Mouse (Mus musculus) NIH3T3 (cell line): Measurements from ENCODE around the gene Arhgap18.

ENCODE experiments used
- DNase-seq: peaks from one replicate; pipeline ENCODE4 v3.0.0-alpha.2; 2012; ENCODE audit warnings: low read depth

Gene Arhgap18

DNA sequence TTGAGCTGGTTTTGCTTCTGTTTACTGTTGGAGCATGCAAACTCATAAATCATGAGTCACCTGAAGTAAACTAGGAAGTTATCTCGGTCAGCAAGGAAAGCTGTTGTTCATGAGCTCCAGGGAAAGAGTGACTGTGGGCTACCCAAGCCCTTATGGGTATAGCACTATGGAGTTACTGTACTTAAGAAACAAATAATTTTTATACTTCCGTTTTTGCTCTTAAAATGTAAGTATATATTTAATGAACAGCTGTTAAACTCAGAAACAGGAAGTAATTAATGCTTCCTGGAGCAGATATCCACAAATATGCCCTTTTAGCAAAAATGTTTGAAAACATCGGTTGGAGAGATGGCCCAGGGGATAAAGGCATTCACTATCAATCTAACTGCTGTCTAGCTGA, 27.4 kb downstream of the Arhgap18 start:
- no peak for DNase-seq

DNA sequence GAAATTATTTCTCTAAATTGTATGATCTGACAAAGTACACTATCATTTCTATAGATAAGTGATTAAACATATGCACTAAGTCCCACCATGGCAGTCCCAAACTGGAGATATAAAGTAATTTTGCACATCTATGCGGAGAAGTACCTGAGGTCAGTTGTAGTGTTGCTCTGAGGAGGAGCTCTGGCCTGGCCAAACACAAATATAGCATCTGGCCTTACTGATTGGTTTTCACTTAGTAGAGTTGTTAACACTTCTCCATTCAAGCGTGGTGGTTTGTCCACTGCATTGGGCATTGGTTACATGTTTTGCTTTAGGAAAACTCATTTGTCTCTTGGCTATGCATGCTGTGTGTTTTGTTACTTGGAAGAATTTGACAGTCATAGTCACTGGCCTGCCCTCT, 36.5 kb downstream of the Arhgap18 start:
- DNase-seq: no peak

DNA sequence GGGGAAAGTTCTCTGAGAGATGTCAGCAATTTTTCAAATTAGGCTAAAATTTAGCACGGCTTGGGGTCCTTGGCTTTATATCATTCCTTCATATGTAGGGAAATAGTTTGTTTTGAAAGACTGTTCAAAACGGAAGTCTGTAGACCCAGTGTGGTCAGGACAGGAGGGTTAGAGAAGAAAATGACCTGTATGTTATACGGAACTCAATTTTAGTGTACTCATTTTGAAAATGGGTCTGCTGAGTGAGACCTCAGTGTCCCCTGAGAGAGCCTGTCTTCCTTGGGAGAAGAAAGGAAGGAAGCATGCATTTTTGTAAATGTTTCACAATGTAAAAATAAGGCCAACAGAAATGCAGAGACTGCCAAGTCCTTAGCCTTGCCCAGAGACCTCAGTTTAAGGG, 38.6 kb downstream of the Arhgap18 start:
- peak; percentile 37 for DNase-seq

DNA sequence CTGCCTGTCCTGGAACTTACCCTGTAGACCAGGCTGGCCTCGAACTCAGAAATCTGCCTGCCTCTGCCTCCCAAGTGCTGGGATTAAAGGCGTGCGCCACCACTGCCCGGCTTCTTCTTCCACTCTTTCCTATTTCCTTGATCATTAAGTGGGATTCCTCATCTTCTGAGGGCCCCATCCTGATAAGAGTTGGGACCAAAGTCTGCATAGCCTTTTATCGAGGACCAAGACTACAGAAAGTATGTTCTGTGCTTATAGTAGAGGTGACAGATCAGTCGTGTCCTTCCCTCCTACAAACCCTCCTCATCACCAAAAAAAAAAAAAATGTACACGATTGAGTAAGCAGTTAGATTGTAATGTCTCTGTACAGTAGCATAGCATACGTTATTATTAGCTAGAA, 39.8 kb downstream of the Arhgap18 start:
- no peak for DNase-seq

DNA sequence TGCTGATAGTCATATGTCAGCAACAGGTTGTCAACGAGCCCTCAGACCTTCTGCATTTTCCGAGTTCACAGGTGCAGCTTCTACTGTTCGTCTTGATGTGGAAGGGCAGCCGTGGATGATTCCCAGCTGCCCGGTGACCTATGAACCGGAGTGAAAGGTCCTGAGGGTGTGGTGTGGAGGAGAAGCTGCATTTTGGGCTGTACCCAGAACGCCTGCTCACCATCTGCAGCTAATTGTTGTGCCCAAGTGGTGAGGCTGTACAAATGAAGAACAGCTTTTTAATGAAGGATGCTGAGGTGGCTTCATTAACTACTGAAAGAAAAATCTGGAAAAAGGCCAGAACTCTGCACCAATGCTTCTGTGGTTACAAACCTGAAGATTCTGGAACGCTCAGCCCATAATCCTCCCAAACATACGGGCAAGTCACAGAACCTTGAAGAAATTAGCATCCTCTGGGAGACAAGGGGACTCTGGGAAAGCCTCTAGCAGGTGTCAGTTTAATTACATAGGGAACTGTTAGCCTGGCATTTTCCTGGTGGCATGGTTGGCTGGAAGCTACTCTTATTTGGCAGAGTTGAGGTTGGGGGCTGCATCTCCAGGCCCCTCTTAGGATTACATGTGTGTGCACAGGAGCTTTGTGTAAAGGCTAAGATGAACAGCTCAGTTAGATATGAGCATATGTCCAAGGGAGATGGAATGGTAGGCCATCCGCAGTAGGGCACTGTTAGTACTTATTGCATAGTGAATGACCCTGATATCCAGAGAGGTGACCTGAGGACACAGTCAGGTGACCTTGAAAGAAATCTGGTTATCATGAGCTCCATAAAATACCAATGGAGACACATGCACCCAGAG, 43.4 kb downstream of the Arhgap18 start:
- DNase-seq: no peak

DNA sequence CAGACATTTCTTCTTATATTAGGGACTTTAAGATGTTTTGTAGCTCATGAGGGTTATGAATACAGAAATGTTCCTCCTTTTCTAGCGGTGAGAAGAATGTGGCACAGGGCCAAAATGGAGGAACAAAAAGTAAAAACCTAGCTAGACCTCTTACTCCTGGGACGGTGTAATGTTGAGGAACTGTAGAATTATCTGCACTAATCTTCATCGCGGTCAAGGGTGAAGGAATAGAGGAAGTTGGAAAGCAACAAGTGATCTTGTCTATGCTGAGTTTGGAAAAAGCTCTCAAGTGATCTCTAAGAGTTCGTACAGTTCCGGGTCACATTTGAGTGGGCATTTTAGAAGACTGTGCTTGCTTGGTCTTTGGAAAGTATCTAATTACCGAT, 44.1 kb downstream of the Arhgap18 start:
- no peak for DNase-seq

DNA sequence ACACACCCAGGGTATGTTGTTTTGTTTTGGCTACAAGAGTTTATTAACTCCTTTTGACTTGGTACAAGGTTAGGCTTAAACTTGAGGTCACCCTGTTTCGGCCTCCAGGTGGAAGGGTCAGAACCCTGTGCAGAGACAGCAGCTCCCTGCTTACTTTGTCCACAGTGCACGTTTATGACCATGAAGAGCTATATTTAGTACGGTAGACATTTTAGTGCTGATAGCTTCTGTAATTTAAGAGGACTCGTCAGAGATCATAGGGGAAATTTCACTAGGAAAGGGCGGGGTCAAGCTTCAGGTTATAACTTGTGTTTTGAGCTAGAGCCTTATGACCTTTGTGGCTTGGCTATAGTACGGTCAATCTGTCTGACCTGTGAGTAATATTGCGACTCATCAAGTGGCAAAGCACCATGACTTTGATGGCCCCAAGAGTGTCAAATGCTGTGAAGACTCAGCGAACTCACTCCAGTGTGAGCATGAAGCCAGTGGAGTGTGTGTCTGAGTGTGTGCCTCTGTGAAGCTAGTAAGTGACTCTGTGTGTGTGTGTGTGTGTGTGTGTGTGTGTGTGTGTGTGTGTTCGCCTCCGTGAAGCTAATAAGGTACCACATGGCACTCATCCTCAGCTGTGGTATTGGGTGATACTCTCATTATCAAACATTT, 45.7 kb downstream of the Arhgap18 start:
- DNase-seq: peak; percentile 45

DNA sequence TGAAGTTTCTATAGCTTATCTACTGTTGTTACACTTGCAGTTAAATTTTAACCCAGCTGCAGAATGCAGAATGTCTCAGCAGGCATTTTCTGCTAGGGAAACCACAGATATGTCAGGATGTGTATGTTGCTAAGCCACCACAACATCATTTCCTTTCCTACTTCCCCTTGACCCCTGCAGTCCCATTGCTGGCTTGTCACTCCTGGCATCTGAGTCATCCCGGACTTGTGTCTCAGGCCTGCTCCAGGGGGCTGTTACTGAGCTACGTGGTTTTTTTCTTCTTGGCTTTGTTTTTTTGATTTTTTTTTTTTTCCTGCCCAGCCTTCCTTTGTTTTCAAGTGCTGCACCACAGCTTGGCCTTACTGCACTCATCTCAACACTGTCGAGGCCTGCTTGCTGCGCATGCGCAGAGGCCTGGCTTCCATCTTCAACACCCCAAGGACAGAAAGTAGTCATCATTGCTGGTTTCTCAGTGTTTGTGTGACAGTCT, 46.4 kb downstream of the Arhgap18 start:
- DNase-seq: peak; percentile 68

DNA sequence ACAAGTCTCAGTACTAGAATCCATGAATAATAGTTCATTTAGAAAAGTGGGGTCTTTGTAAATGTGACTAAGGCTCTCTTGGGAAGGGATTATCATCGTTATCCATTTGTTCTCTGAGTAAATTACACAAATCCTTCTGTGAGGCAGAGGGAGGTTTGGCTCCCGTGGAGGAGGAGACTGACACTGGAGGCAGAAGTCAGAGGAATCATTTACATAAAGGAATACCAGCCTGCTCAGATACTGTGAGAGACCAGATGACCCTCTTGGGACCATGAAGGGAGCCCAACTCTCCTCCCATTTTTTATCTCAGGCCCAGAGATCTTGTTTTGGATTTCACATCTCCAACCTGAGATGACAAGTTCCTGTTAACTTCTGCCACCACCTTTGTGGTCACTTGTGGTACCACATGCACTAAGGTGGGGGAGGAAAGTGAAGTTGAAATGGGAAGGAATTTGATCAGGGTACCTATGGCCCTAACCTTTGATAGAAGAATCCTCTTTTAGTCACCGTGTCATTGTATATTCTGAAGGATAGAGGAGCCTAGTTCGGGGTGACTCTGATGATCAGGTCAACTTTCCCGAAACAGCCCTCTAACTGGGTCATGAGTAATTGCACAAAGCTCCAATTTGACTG, 51.2 kb downstream of the Arhgap18 start:
- DNase-seq: no peak

DNA sequence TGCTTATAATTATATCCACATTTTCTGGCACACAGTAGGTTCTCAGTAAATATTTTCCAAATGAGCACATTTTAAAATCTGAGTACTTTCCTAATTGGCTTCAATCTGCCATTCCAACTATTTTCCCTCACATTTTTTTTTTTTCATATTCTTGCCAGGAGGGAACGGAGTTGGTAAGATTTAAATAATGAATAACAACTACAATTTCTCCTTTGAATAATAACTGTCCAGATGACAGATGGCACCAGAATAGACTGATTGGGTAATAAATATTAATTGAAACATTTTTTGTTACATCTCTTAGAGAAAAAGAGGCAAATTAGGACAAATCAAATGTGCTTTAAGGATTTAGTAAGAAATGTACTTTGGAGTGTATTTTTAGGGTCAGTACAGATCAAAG, 51.8 kb downstream of the Arhgap18 start:
- peak; percentile 25 for DNase-seq

DNA sequence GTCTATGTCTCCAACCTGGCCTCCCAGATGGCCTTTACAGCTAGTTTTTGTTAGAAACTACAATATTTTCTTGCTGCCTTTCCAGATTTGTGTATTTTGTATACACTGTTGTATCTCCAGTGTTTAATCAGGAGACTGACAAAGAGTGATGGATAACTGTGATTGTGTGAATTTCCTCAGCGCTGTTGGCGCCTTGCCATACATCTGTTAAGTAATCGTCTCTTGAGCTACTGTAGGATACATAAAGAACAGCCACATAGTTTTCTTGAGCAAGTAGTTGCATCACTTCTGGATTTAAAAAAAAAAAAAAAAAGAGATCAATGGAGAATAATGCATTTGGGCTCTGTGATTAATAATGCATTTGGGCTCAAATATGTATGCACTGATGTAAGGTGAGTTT, 52.9 kb downstream of the Arhgap18 start:
- DNase-seq: peak; percentile 70

DNA sequence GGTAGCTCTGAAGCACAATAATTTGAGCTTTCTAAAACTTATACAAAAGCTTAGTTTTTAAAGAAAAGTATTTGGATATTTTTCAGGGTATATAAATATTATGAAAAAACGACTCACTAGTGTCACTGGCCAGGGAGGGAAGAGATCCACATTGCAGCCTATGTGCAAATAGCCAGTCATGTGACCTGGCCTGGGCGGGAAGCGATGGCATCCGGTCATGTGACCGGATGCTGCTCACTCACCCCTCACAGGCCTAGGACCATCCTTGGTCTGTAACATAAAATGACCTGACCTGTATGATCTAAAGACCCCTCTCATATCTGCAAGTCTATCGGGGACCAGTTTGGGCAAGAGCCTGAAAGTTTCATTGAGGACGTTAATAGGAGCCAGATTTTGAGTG, 56.8 kb downstream of the Arhgap18 start:
- DNase-seq: no peak

DNA sequence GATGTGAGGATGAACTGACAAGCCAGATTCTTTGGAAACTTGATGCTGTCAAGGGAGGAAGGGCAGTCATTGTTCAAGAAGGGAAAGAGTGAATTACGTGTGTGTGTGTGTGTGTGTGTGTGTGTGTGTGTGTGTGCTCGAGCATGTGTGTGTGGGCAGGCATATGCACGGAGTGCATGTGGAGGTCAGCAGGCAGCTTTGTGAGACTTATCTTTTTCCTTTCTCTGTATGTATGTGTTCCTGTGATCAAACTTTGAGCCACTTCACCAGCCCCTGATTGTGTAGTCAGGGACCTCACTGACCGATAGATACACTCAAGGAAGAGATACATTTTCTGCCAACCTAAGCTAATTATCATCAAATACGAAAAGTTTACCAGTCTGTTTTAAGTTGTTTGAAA, 57.6 kb downstream of the Arhgap18 start:
- no peak for DNase-seq

DNA sequence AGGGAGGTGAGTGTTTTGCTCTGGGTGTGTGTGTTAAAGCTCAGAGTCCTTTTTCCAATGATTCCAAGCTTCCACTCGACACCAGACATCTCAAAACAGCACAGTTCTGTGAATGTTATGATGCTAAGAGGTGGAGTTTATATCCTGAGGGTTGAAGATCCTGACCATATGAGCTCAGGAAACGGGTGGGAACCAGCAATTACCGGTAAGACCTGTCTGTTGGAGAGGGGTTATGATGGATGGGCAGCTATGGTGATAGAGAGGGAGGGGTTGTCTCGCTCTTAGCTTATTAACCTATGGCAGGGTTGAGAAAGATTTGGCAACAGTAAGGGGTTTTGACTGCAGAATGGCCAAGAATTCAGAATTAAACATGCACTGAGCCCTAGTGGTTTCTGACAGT, 58.1 kb downstream of the Arhgap18 start:
- no peak for DNase-seq

DNA sequence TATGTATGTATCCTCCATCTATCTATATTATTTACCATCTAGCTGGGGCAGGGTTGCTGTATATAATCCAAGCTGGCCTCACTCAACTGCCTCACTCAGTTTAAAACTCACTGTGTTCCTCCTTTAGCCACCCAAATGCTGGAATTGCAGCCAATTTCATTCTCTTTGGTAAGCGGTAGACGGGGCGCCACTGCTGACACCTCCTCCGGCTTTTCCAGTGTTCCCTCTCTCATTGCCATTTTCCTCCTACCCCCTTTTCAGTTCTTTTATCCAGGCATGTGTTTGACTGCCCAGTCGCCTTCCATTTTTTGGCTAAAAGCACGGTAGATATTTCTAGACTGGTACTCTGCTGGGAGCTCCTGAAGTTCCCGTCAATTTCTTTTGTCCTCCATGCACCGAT, 62.4 kb downstream of the Arhgap18 start:
- DNase-seq: no peak

DNA sequence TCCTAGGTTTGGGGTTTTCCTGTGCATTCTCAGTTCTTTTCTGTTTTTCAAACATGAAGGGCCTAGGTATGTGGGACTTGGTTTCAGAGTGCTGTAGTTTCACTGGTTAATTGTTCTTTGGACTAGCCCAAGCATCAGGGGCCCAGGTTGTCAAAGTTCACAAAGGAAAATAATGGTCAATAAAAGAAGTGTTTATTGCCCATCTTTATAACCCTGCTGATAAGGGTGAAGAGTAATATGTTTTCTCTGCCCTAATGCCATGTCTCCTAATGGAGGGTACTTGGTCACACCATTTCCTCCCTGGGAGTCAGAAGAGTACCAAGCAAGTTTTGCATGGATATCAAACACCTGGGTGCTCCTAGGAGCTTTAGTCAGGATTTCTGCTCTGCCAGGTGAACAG, 67.1 kb downstream of the Arhgap18 start:
- no peak for DNase-seq

DNA sequence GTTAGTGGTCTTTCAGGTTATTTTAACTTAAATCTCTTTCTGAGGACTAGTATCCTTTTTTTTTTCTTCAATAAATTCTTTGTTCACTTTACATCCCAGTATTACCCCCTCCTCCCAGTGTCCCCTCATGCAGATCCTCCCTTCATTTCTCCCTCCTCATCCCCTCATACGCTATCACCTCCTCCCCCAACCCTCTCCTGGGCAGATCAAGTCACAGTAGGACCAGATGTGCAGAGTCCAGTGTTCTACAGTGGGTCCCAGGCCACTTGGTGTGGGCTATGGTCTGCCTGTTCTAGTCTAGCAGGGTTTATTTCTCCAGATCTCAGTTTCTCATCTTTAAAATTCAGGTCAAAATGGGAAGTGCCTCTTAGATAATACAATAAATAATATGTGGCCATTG, 67.7 kb downstream of the Arhgap18 start:
- no peak for DNase-seq

DNA sequence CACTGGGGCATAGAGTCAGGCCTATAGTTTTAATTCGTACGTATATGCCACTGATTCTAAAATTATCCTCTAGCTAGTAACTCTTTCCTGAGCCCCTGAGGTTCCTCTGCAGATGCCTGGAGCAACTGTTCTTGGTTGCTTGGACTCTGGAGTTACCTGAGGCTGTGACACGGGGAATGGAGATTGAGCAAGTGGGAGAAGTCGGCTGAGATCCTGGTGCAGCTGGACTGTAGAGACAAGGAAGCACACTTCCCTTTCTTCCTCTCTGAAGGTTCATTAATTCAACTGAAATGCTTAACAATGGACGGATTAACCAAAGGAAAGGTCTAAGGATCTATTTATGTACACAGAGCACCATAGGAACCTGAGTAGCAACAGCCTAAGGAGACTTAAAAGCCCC, 70.8 kb downstream of the Arhgap18 start:
- DNase-seq: no peak

DNA sequence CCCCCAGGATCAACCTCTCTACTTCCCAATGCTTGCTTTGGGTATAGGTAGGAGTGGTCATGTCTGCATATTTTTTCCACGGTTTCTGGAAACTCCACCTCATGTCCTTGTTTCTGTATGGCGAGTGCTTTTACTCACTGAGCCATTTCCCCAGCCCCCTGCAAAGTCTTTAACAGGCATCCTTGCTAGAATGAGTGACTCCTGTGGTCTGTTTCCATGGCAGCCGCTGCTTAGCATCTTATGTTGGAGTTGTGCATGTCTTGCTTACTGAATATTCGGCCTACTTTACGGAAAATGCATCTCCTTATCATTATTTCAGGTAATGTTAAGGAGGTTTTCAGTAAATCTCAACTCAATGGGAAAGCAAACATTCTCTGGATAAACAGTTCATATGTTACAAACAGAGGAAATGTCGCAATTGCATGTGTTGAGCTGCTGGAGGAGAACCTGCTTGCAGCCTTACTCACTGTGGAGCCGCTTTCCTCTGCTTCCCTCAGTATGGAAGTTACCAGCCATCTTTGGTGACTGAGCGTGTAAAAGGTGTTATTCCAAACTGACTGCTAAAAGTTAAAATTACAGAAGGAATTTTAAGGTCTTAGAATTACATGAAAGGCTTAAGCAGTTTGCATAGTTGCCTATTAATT, 72.1 kb downstream of the Arhgap18 start:
- peak; percentile 26 for DNase-seq

DNA sequence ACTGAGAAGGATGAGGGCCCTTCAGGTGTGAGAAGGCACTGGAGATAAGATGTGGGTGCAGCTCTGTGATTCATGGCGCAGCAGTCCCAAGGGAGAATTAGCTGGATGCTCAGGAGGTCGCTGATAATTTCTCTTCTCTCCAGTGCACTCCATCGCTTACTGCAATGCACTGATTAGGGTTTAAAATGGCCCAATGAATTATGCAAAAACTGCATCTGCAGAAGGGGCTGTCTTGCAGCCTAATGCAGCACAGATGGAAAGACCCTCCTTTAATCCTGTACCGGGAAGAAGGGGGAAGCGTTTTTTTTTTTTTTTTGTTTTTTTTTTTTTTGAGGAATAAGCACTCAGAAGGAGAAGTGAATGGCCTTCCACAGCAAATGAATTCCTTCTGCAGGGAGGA, 74.1 kb downstream of the Arhgap18 start:
- no peak for DNase-seq

DNA sequence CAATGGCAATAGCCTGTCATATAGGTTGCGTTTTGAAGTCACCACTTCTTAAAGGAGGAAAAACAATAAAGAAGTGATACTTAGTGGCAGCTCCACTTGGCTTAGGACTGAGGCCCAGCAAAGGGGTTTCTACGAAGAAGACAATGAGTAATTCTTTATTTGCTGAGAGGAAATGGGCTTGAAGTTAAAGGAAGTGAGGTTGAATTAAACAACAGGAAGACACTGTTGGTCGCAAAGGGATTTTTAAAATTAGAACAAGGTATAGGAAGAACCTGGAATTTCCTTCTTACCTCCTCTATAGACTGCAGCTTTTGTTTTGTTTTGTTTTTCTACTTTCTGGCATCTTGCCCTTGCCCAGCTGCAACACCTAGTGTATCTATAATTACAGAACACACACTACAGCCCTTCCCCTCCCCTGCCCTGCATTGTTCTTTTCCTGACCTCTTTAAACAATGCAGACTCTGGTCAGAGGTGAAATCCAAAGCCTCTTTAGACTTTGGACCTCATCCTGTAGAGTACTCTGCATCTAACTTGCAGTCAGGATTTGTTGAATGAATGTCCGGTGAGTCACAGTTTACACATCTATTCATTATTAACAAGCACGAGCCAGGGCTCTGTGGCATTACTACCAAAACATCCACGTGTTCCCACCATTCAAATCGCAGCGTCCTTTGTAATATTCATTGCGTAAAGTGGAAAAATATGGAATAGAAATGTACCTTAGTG, 75.4 kb downstream of the Arhgap18 start:
- peak; percentile 80 for DNase-seq

DNA sequence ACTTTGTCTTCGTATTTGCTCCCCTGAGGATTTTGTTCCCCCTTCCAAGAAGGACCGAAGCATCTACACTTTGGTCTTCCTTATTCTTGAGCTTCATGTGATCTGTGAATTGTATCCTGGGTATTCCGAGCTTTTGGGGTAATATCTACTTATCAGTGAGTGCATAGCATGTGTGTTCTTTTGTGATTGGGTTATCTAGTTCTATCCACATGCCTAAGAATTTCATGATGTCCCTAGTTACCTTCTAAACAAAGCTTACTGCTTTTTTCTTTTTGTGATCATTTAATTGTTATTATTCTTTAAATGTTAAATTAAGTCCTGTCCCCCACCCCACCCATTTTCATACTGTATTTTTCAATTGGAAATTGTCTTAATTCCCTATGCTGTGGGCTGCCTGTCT, 78.8 kb downstream of the Arhgap18 start:
- DNase-seq: no peak
